Mouse (Mus musculus): ENCODE data around the gene Zdhhc16.

- TF ChIP-seq POLR2A (IDR thresholded peaks at IDR 0.05; ENCODE audit: insufficient read depth, low read depth, low read length) (no peak), CTCF (IDR thresholded peaks at IDR 0.05; ENCODE audit: insufficient read depth, low read depth, low read length) (no peak)
Measured at GRCm38 (mm10) chr19:41915294-41915693, 18.0 kb upstream of the Zdhhc16 start.
